Mouse (Mus musculus) small intestine, adult 2 months (tissue): ENCODE measurements at regions not wholly inside any gene's neighbourhood (a gene's known extent, or its start where the extent isn't known, plus 50 kb on each side); places are given as distances from the start of the nearest gene placed in this dataset.

Source experiments
- CTCF ChIP-seq: fragments of 200-500 bp; IDR thresholded peaks from 2 replicates; pipeline ENCODE4 v1.5.1; 2012; ENCODE audit warnings: low read depth, mild to moderate bottlenecking, control low read depth, inconsistent platforms, low read length, moderate library complexity, mixed read lengths; ENCODE audit not compliant: insufficient replicate concordance, insufficient read length; ENCODE audit errors: extremely low read depth
- POLR2A ChIP-seq: fragments of 200-500 bp; IDR thresholded peaks from 2 replicates; pipeline ENCODE4 v1.6.1; 2012; ENCODE audit warnings: low read depth, mild to moderate bottlenecking, control low read depth, inconsistent platforms, low read length, moderate library complexity

DNA sequence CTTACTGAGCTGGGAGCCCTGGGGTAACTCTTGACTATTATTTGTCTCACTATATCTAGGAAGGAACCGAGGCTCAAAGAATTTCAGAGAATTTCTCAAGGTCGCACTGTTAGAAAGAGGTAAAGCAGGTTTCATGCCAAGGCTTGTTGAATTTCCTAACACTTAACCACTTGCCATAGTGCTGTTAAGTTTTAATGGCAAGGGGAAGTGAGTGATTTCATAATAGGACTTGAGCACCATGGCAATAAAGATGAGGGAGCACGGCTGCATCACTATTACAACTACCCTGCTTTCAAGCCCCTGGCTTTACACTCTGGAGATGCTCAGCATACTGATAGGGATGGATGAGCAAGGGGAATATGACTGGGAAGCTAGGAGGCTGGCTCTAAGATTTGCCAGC lies 216.9 kb upstream of the H2al1a start:
- TF ChIP-seq CTCF (no peak), POLR2A (no peak)
